Mouse (Mus musculus) kidney, adult 2 months (tissue): ENCODE results near the gene Zfp423.

Experiments
- CTCF ChIP-seq: fragments of 200-500 bp; conservative IDR thresholded peaks from 2 replicates; pipeline ENCODE4 v1.5.1; 2011; ENCODE audit warnings: low read depth, mild to moderate bottlenecking, control low read depth, low read length, moderate library complexity, mixed read lengths; ENCODE audit not compliant: insufficient read depth, insufficient read length
- POLR2A ChIP-seq: fragments of 200-500 bp; IDR thresholded peaks from one replicate; pipeline ENCODE4 v1.6.1; 2011; ENCODE audit warnings: low read depth, low read length, control low read depth

DNA sequence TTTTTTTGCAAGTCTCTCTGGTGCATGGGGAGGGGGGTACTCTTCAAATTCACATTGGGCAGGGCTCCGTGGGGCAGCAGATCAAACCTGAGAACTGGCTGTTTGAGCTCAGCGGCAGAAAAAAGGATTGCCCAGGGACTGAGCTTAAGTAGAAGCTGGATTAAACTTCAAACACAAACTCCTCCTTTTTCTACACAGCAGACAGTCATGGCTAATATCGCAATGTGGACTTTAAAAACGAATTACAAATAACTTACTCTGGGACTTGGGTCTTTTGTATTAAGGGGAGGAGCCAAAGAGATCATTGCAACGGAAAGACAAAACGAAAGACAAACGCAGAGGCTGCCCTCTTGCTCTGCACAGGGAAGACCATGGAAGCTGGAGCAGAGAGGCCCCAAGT, 136.2 kb downstream of the Zfp423 start:
- TF ChIP-seq CTCF (no peak), POLR2A (no peak)
